23 mouse cellular contexts compared by ENCODE assay signal in genomic region chr8:33015861-33016260, GRCm38 (mm10).
A peak's percentile ranks its signal among the peaks of the same experiment; 100 is the strongest.
DNase-seq lines count a peak whose midpoint lies in the region; ATAC-seq and TF ChIP-seq lines count a peak whose summit lies in the region.
"Had no signal": no experiment of that assay in that cellular context is flagged by ENCODE, and none has a peak within 500 bp of the region (broad histone marks: within the 10 kb centered on the region; RNA-seq: fewer than 3 reads in every experiment).

No protein-coding gene starts in this region.

- H3K4me1 ChIP-seq in forebrain, postnatal 0 days (ENCODE audit: insufficient read depth), result no peaks in the 10 kb centered on the region
- H3K4me1 ChIP-seq in forebrain, embryonic 12.5 days, result no peaks in the 10 kb centered on the region
- no peaks in the 10 kb centered on the region for H3K4me1 ChIP-seq in liver, postnatal 0 days (ENCODE audit: insufficient read depth)
- H3K4me1 ChIP-seq in liver, embryonic 12.5 days, result no peaks in the 10 kb centered on the region
- H3K4me1 ChIP-seq: kidney, embryonic 15.5 days had no signal

- no peaks in the 10 kb centered on the region for H3K9me3 ChIP-seq in forebrain, postnatal 0 days (ENCODE audit: low read length)
- H3K9me3 ChIP-seq in forebrain, embryonic 12.5 days, result no peaks in the 10 kb centered on the region
- no peaks in the 10 kb centered on the region for H3K9me3 ChIP-seq in liver, postnatal 0 days (ENCODE audit: low read length)
- no peaks in the 10 kb centered on the region for H3K9me3 ChIP-seq in liver, embryonic 12.5 days (replicated peaks)
- H3K9me3 ChIP-seq: G1E; kidney, embryonic 15.5 days had no signal

- no peaks in the 10 kb centered on the region for H3K36me3 ChIP-seq in forebrain, postnatal 0 days (ENCODE audit: insufficient read depth)
- no peaks in the 10 kb centered on the region for H3K36me3 ChIP-seq in forebrain, embryonic 12.5 days (replicated peaks)
- no peaks in the 10 kb centered on the region for H3K36me3 ChIP-seq in liver, postnatal 0 days (replicated peaks; ENCODE audit: insufficient read depth, low read length)
- H3K36me3 ChIP-seq in liver, embryonic 12.5 days, result no peaks in the 10 kb centered on the region
- H3K36me3 ChIP-seq: G1E; kidney, embryonic 15.5 days had no signal

- ATAC-seq in forebrain, postnatal 0 days, result no peak
- ATAC-seq in forebrain, embryonic 12.5 days (ENCODE audit: low FRiP score), result no peak
- ATAC-seq in liver, postnatal 0 days, result no peak
- ATAC-seq in liver, embryonic 12.5 days, result no peak
- ATAC-seq: CD4-positive, CD25-positive, alpha-beta regulatory T cell, adult 4 months; intestine, embryonic 16.5 days had no signal

- no peak overlapping the region for H3K9ac ChIP-seq in forebrain, postnatal 0 days
- H3K9ac ChIP-seq in forebrain, embryonic 12.5 days, result no peak overlapping the region
- H3K9ac ChIP-seq in liver, postnatal 0 days (replicated peaks), result no peak overlapping the region
- H3K9ac ChIP-seq in liver, embryonic 12.5 days, result no peak overlapping the region
- H3K9ac ChIP-seq: kidney, embryonic 15.5 days had no signal

- no peaks in the 10 kb centered on the region for H3K27me3 ChIP-seq in forebrain, postnatal 0 days (ENCODE audit: insufficient read depth, low read length)
- no peaks in the 10 kb centered on the region for H3K27me3 ChIP-seq in forebrain, embryonic 12.5 days
- H3K27me3 ChIP-seq in liver, postnatal 0 days (ENCODE audit: insufficient read depth, low read length), result no peaks in the 10 kb centered on the region
- no peaks in the 10 kb centered on the region for H3K27me3 ChIP-seq in liver, embryonic 12.5 days (replicated peaks)
- H3K27me3 ChIP-seq: kidney, embryonic 15.5 days had no signal

- peak; percentile 54 for TF ChIP-seq CTCF in forebrain, postnatal 0 days (IDR thresholded peaks at IDR 0.05; ENCODE audit: low read depth)
- peak; percentile 35 for TF ChIP-seq CTCF in liver, postnatal 0 days (IDR thresholded peaks at IDR 0.05; ENCODE audit: low read depth)

- no peak overlapping the region for H3K4me2 ChIP-seq in forebrain, postnatal 0 days (ENCODE audit: low read depth)
- H3K4me2 ChIP-seq in forebrain, embryonic 12.5 days, result no peak overlapping the region
- no peak overlapping the region for H3K4me2 ChIP-seq in liver, postnatal 0 days (ENCODE audit: low read depth, low read length)
- no peak overlapping the region for H3K4me2 ChIP-seq in liver, embryonic 12.5 days
- H3K4me2 ChIP-seq: heart, embryonic 11.5 days; kidney, embryonic 15.5 days had no signal

- 78% methylated on average over 3 of the region's 3 CpGs for whole genome bisulfite sequencing in forebrain, postnatal 0 days
- WGBS in forebrain, embryonic 12.5 days, result 72% methylated on average over 3 of the region's 3 CpGs
- 67% methylated on average over 3 of the region's 3 CpGs for WGBS in liver, postnatal 0 days (ENCODE audit: insufficient replicate concordance)
- 47% methylated on average over 3 of the region's 3 CpGs for WGBS in liver, embryonic 12.5 days (ENCODE audit: insufficient replicate concordance)

- peak; percentile 13 for DNase-seq in forebrain, postnatal 0 days
- DNase-seq in liver, postnatal 0 days, result no peak
- DNase-seq in NIH3T3 (ENCODE audit: low read depth), result peak; percentile 10
- DNase-seq in adipocyte (ENCODE audit: low spot score), result peak; percentile 10
- no peak for DNase-seq in ovary, postnatal 36 days (ENCODE audit: low spot score)
- DNase-seq in urinary bladder, postnatal 36 days (ENCODE audit: low spot score in 2 of 2), result no peak
- DNase-seq: cerebellum, adult 9-10 months; embryo, embryonic 11 days; gastrocnemius, adult 2 months; heart, postnatal 10 days; layer of hippocampus, postnatal 36 days; left cerebral cortex, postnatal 4 days; liver; lung, adult 18-20 months; lung, postnatal 36 days; thymus, postnatal 4 days had no signal

- no peak for TF ChIP-seq EP300 in liver, postnatal 0 days (IDR thresholded peaks at IDR 0.05; ENCODE audit: low read depth)

- H3K27ac ChIP-seq in forebrain, postnatal 0 days (ENCODE audit: low read depth, low read length), result no peak overlapping the region
- no peak overlapping the region for H3K27ac ChIP-seq in forebrain, embryonic 12.5 days
- no peak overlapping the region for H3K27ac ChIP-seq in liver, postnatal 0 days (ENCODE audit: low read depth)
- H3K27ac ChIP-seq in liver, embryonic 12.5 days, result no peak overlapping the region
- H3K27ac ChIP-seq: gastrocnemius, adult 2 months; kidney, embryonic 15.5 days had no signal

- H3K4me3 ChIP-seq in forebrain, postnatal 0 days (ENCODE audit: low read depth, low read length), result no peak overlapping the region
- no peak overlapping the region for H3K4me3 ChIP-seq in forebrain, embryonic 12.5 days (replicated peaks)
- H3K4me3 ChIP-seq in liver, postnatal 0 days (ENCODE audit: low read depth, low read length), result no peak overlapping the region
- no peak overlapping the region for H3K4me3 ChIP-seq in liver, embryonic 12.5 days
- H3K4me3 ChIP-seq: gastrocnemius, adult 2 months; kidney, embryonic 15.5 days had no signal

Comparison
In these comparisons a context has a peak if more than half of its experiments do, and no peak if none do; other contexts are left out.
1. DNase-seq: peak in forebrain, postnatal 0 days (single experiment), NIH3T3 (single experiment) and adipocyte (single experiment); none in liver, postnatal 0 days (single experiment), ovary, postnatal 36 days (single experiment) and urinary bladder, postnatal 36 days (0 of 2).